Mouse (Mus musculus) midbrain, embryonic 11.5 days (tissue): ENCODE data around the gene Nup133. TPM values are rescaled to one million over a fixed set of nuclear protein-coding genes. Genes with fewer than 3 reads are reported as not detected.

Experiments used
- ATAC-seq: fragments of 200-750 bp; cut with Nextera tagmentation; 2 replicates; pipeline ENCODE4 v1.8.0; 2017; ENCODE audit warnings: moderate TSS enrichment, moderate library complexity; ENCODE audit not compliant: low FRiP score
- DNase-seq: peaks from one replicate; pipeline ENCODE4 v3.0.0; 2015; ENCODE audit warnings: low spot score; ENCODE audit errors: missing footprints
- H3K27ac ChIP-seq: fragments of 300-500 bp; sonication (generic); 2 replicates; pipeline ENCODE4 v1.5.1; 2014; ENCODE audit warnings: low read depth, low read length
- H3K27me3 ChIP-seq: fragments of 300-500 bp; sonication (generic); 2 replicates; pipeline ENCODE4 v1.6.1; 2014; ENCODE audit warnings: mild to moderate bottlenecking, low read length, moderate library complexity, mixed read lengths; ENCODE audit not compliant: control insufficient read depth, insufficient read depth
- H3K36me3 ChIP-seq: fragments of 300-500 bp; sonication (generic); 2 replicates; pipeline ENCODE4 v1.6.1; 2014; ENCODE audit warnings: mild to moderate bottlenecking, low read length, moderate library complexity, mixed read lengths; ENCODE audit not compliant: control insufficient read depth, insufficient read depth
- H3K4me1 ChIP-seq: fragments of 300-500 bp; sonication (generic); 2 replicates; pipeline ENCODE4 v1.6.1; 2014; ENCODE audit warnings: low read length; ENCODE audit not compliant: control insufficient read depth, insufficient read depth
- H3K4me2 ChIP-seq: fragments of 300-500 bp; sonication (generic); 2 replicates; pipeline ENCODE4 v1.6.1; 2014; ENCODE audit warnings: mild to moderate bottlenecking, moderate library complexity
- H3K4me3 ChIP-seq: fragments of 300-500 bp; sonication (generic); 2 replicates; pipeline ENCODE4 v1.5.1; 2014; ENCODE audit warnings: low read depth, low read length
- H3K9ac ChIP-seq: fragments of 300-500 bp; sonication (generic); 2 replicates; pipeline ENCODE4 v1.6.1; 2014; ENCODE audit warnings: low read length
- H3K9me3 ChIP-seq: fragments of 300-500 bp; sonication (generic); 2 replicates; pipeline ENCODE4 v1.6.1; 2016; ENCODE audit warnings: low read length; ENCODE audit not compliant: control insufficient read depth
- WGBS: fragments of 180-500 bp; shearing (Covaris S2); extraction: QIAGEN DNeasy Blood & Tissue Kit; methylation state at CpG from one replicate; pipeline ENCODE4 v1.1.7; 2014; 5-methylcytosine and 5-hydroxymethylcytosine counted together
- polyA plus RNA-seq: library from polyadenylated mRNA; unstranded; fragments of >200 nt; fragmentation: Nextera tagmentation; extraction: Ambion mirVana; gene quantifications from 2 replicates; pipeline ENCODE4 v1.2.1, GENCODE M21; 2014

Nup133 gene
- polyA plus RNA-seq, 1 experiment from 2014 or later = 54.2 TPM

DNA sequence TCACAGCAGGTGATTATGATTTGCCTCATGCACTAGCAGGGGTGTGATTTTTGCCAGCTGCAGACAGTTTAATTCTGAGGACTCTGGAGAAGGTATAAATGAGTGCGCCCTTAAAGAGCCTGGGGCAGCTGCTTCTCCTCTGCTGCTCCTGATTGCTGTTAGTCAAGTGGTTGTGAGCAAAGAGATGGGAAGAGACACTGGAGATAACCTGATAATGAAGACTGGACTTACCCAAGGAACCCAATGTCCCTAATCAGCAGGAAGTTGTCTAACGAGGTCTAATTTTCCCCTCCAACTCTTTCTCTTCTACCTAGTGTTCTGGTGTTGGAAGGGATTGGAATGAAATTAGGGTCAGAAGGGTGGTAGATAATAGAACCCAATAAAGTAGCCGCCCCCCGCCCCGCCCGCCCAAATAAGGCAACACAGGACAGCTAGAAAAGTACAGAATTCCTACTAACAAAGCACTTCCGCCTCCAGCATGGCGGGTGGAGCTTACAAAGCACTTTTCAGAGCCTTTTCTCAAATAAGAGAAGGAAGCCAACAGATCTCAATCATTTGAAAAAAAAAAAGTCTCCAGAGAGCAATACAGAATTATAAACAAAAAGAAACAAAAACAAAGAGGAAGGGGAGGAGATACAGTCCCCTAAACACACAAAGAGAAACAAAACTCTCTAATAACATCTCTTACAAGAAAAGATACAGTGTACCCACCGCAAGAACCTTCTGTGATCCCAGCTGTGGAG is 94.2 kb downstream of the Nup133 start:
- Histone ChIP-seq H3K4me1 (peaks cover 6% of the 10 kb centered on the region), H3K36me3 (no peaks in the 10 kb centered on the region), H3K27me3 (no peaks in the 10 kb centered on the region), H3K4me3 (no peak overlapping the region), H3K9me3 (no peaks in the 10 kb centered on the region; the same call in 1 of the 2 replicates), H3K4me2 (no peak overlapping the region), H3K27ac (no peak overlapping the region), H3K9ac (no peak overlapping the region)
- 90% methylated on average over 9 of the region's 9 CpGs for WGBS
- ATAC-seq (no peak), DNase-seq (no peak)

DNA sequence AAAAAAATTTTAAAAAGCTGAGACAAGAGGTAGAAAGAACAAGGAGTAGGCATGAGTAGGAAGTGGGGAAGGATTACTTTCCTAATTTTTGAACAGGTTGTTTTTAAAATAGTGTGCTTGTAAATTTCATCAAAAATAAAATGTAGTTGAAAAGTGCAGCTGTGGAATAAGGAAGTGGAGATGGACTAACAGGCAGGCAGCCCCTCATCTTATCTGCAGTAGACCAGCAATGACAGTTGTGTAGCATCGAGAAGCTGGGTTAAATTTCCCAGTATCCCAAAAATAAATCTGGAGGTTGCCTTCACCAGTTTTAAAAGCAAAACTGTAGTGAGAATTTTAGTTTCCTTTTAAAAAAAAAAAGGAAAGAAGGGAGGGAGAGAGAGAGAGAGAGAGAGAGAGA is 94.8 kb downstream of the Nup133 start:
- Histone ChIP-seq H3K4me3 (no peak overlapping the region), H3K4me2 (no peak overlapping the region), H3K9me3 (no peaks in the 10 kb centered on the region; the same call in 1 of the 2 replicates), H3K27me3 (no peaks in the 10 kb centered on the region), H3K4me1 (peaks cover 6% of the 10 kb centered on the region), H3K36me3 (no peaks in the 10 kb centered on the region), H3K9ac (no peak overlapping the region), H3K27ac (no peak overlapping the region)
- no peak for ATAC-seq
- 96% methylated on average over 1 of the region's 1 CpGs for WGBS
- DNase-seq = no peak

GRCm38 (mm10) chr8:123851590-123851989 is 97.5 kb downstream of the Nup133 start:
- Histone ChIP-seq H3K9ac (no peak overlapping the region), H3K4me1 (no peaks in the 10 kb centered on the region), H3K4me2 (no peak overlapping the region), H3K27ac (no peak overlapping the region), H3K4me3 (no peak overlapping the region), H3K27me3 (no peaks in the 10 kb centered on the region), H3K9me3 (no peaks in the 10 kb centered on the region; the same call in 1 of the 2 replicates), H3K36me3 (no peaks in the 10 kb centered on the region)
- DNase-seq (no peak), ATAC-seq (no peak)
- WGBS = 74% methylated on average over 5 of the region's 5 CpGs

GRCm38 (mm10) chr8:123849352-123849751 is 99.7 kb downstream of the Nup133 start:
- no peak overlapping the region for H3K4me2 ChIP-seq
- H3K27me3 ChIP-seq = no peaks in the 10 kb centered on the region
- no peak overlapping the region for H3K27ac ChIP-seq
- no peaks in the 10 kb centered on the region for H3K9me3 ChIP-seq
- no peaks in the 10 kb centered on the region for H3K4me1 ChIP-seq
- no peaks in the 10 kb centered on the region for H3K36me3 ChIP-seq
- no peak for ATAC-seq
- no peak for DNase-seq
- no peak overlapping the region for H3K9ac ChIP-seq
- H3K4me3 ChIP-seq = no peak overlapping the region
- whole genome bisulfite sequencing = 85% methylated on average over 4 of the region's 4 CpGs

DNA sequence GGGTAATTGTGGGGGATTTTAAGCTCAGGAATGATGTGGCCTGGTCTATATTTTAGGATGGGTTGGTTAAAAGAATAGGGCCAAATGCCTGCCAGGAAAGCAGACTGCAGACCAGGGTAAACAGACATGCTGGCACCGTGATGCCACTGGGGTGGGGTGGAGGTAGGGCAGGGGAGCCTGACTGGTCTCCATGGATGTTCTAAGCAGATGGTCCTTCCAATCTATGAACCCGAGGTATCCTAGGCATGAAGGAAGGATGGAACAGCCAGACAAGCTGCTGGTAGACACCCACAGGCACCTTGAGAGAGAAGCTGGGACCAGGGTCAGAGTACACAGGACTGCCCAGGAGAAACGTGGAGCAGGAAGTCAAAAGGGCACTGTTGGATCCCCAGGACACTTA is 101.5 kb downstream of the Nup133 start:
- Histone ChIP-seq H3K9ac (no peak overlapping the region), H3K9me3 (no peaks in the 10 kb centered on the region), H3K4me1 (no peaks in the 10 kb centered on the region), H3K4me3 (no peak overlapping the region), H3K4me2 (no peak overlapping the region), H3K36me3 (no peaks in the 10 kb centered on the region), H3K27me3 (no peaks in the 10 kb centered on the region), H3K27ac (no peak overlapping the region)
- DNase-seq (no peak), ATAC-seq (no peak)
- 76% methylated on average over 3 of the region's 3 CpGs for WGBS

Other genes with a start within 250 kb of the Nup133 start
- gene Rab4a, start 143.3 kb downstream of the Nup133 start, polyA plus RNA-seq = 58.8 and 61.2 TPM in 2 replicates
- gene Ccsap, start 89.1 kb downstream of the Nup133 start, polyA plus RNA-seq = 7.5 and 7.9 TPM in 2 replicates
- gene Acta1, start 54.5 kb downstream of the Nup133 start, polyA plus RNA-seq = 0.17 TPM in 1 of 2 replicates, not detected in the other
- gene Abcb10, start 33.9 kb upstream of the Nup133 start, polyA plus RNA-seq = 18.3 and 19.1 TPM in 2 replicates
- 34.8 and 40.2 TPM in 2 replicates for gene Taf5l, start 72.1 kb upstream of the Nup133 start, polyA plus RNA-seq
- 6.9 and 7.1 TPM in 2 replicates for gene Urb2, start 72.2 kb upstream of the Nup133 start, polyA plus RNA-seq